Mouse (Mus musculus): ENCODE data around the gene Foxo1. TPM values are rescaled to one million over a fixed set of nuclear protein-coding genes. Genes with fewer than 3 reads are reported as not detected.
A peak's percentile ranks its signal among the peaks of the same experiment; 100 is the strongest.

Foxo1 gene
- polyA plus RNA-seq, 1 experiment from 2014 or later, result 5.4 TPM

- WGBS, result 77% methylated on average over 2 of the region's 2 CpGs
- no peak for ATAC-seq (ENCODE audit: extremely low read depth, insufficient number of reproducible peaks, low FRiP score, low TSS enrichment)
- H3K36me3 ChIP-seq, result no peaks in the 10 kb centered on the region
Measured at GRCm38 (mm10) chr3:52290811-52291210, 22.7 kb downstream of the Foxo1 start.

GRCm38 (mm10) chr3:52292498-52292897, 24.4 kb downstream of the Foxo1 start:
- no peak overlapping the region for H3K9ac ChIP-seq
- H3K9me3 ChIP-seq, result no peaks in the 10 kb centered on the region
- H3K4me3 ChIP-seq, result no peak overlapping the region
- no peaks in the 10 kb centered on the region for H3K36me3 ChIP-seq
- H3K27me3 ChIP-seq (replicated peaks), result no peaks in the 10 kb centered on the region
- peaks cover 27% of the 10 kb centered on the region for H3K4me1 ChIP-seq
- H3K27ac ChIP-seq (replicated peaks), result no peak overlapping the region
- WGBS, result 66% methylated on average over 7 of the region's 7 CpGs
- H3K4me2 ChIP-seq, result no peak overlapping the region
- no peak for ATAC-seq (ENCODE audit: extremely low read depth, insufficient number of reproducible peaks, low FRiP score, low TSS enrichment)

More at GRCm38 (mm10) chr3:52290811-52291210, 22.7 kb downstream of the Foxo1 start:
- peaks cover 22% of the 10 kb centered on the region for H3K4me1 ChIP-seq
- no peak overlapping the region for H3K4me2 ChIP-seq
- H3K9ac ChIP-seq, result no peak overlapping the region
- no peaks in the 10 kb centered on the region for H3K27me3 ChIP-seq (replicated peaks)
- H3K27ac ChIP-seq (replicated peaks), result no peak overlapping the region
- no peaks in the 10 kb centered on the region for H3K9me3 ChIP-seq
- no peak overlapping the region for H3K4me3 ChIP-seq

- peaks cover 41% of the 10 kb centered on the region for H3K4me1 ChIP-seq
- H3K9ac ChIP-seq, result no peak overlapping the region
- ATAC-seq (ENCODE audit: extremely low read depth, insufficient number of reproducible peaks, low FRiP score, low TSS enrichment), result no peak
- no peaks in the 10 kb centered on the region for H3K27me3 ChIP-seq (replicated peaks)
- H3K9me3 ChIP-seq, result no peaks in the 10 kb centered on the region
- H3K36me3 ChIP-seq, result no peaks in the 10 kb centered on the region
- H3K4me2 ChIP-seq, result no peak overlapping the region
- WGBS, result 62% methylated on average over 5 of the region's 5 CpGs
- no peak overlapping the region for H3K27ac ChIP-seq (replicated peaks)
- H3K4me3 ChIP-seq, result no peak overlapping the region
Measured at GRCm38 (mm10) chr3:52293946-52294345, 25.8 kb downstream of the Foxo1 start.

GRCm38 (mm10) chr3:52295688-52296087, 27.6 kb downstream of the Foxo1 start:
- no peaks in the 10 kb centered on the region for H3K27me3 ChIP-seq (replicated peaks)
- H3K9ac ChIP-seq, result no peak overlapping the region
- H3K4me2 ChIP-seq, result no peak overlapping the region
- no peaks in the 10 kb centered on the region for H3K36me3 ChIP-seq
- 85% methylated on average over 1 of the region's 1 CpGs for WGBS
- H3K4me1 ChIP-seq, result peaks cover 59% of the 10 kb centered on the region
- no peak for ATAC-seq (ENCODE audit: extremely low read depth, insufficient number of reproducible peaks, low FRiP score, low TSS enrichment)
- no peak overlapping the region for H3K4me3 ChIP-seq
- H3K27ac ChIP-seq (replicated peaks), result no peak overlapping the region
- no peaks in the 10 kb centered on the region for H3K9me3 ChIP-seq

GRCm38 (mm10) chr3:52296224-52296760, 28.2 kb downstream of the Foxo1 start:
- H3K9me3 ChIP-seq, result no peaks in the 10 kb centered on the region
- H3K36me3 ChIP-seq, result no peaks in the 10 kb centered on the region
- no peaks in the 10 kb centered on the region for H3K27me3 ChIP-seq (replicated peaks)
- peaks cover 65% of the 10 kb centered on the region for H3K4me1 ChIP-seq
- no peak overlapping the region for H3K27ac ChIP-seq (replicated peaks)
- 59% methylated on average over 7 of the region's 7 CpGs for WGBS
- no peak for ATAC-seq (ENCODE audit: extremely low read depth, insufficient number of reproducible peaks, low FRiP score, low TSS enrichment)
- H3K4me3 ChIP-seq, result no peak overlapping the region
- H3K9ac ChIP-seq, result no peak overlapping the region
- H3K4me2 ChIP-seq, result no peak overlapping the region

GRCm38 (mm10) chr3:52297291-52298018, 29.3 kb downstream of the Foxo1 start:
- Histone ChIP-seq H3K9me3 (no peaks in the 10 kb centered on the region), H3K4me2 (no peak overlapping the region), H3K27me3 (replicated peaks) (no peaks in the 10 kb centered on the region), H3K9ac (no peak overlapping the region), H3K36me3 (no peaks in the 10 kb centered on the region), H3K4me3 (no peak overlapping the region), H3K27ac (replicated peaks) (no peak overlapping the region), H3K4me1 (peaks cover 66% of the 10 kb centered on the region)
- no peak for ATAC-seq (ENCODE audit: extremely low read depth, insufficient number of reproducible peaks, low FRiP score, low TSS enrichment)
- WGBS, result 60% methylated on average over 15 of the region's 15 CpGs

- no peak overlapping the region for H3K9ac ChIP-seq
- no peak overlapping the region for H3K27ac ChIP-seq (replicated peaks)
- no peak overlapping the region for H3K4me3 ChIP-seq
- H3K36me3 ChIP-seq, result no peaks in the 10 kb centered on the region
- H3K4me2 ChIP-seq, result no peak overlapping the region
- H3K9me3 ChIP-seq, result no peaks in the 10 kb centered on the region
- no peaks in the 10 kb centered on the region for H3K27me3 ChIP-seq (replicated peaks)
- 61% methylated on average over 4 of the region's 4 CpGs for WGBS
- peaks cover 57% of the 10 kb centered on the region for H3K4me1 ChIP-seq
- no peak for ATAC-seq (ENCODE audit: extremely low read depth, insufficient number of reproducible peaks, low FRiP score, low TSS enrichment)
Measured at GRCm38 (mm10) chr3:52298683-52299082, 30.5 kb downstream of the Foxo1 start.

- WGBS, result 33% methylated on average over 2 of the region's 2 CpGs
- ATAC-seq (ENCODE audit: extremely low read depth, insufficient number of reproducible peaks, low FRiP score, low TSS enrichment), result no peak; the same call in 1 of the 2 replicates
- H3K4me1 ChIP-seq, result peaks cover 51% of the 10 kb centered on the region
- H3K27ac ChIP-seq (replicated peaks), result peak overlapping the region; percentile 7; the same call in 1 of the 2 replicates
- H3K27me3 ChIP-seq (replicated peaks), result no peaks in the 10 kb centered on the region
- H3K36me3 ChIP-seq, result no peaks in the 10 kb centered on the region
- H3K9ac ChIP-seq, result peak overlapping the region; percentile 40; the same call in 1 of the 2 replicates
- no peak overlapping the region for H3K4me3 ChIP-seq
- no peaks in the 10 kb centered on the region for H3K9me3 ChIP-seq
- H3K4me2 ChIP-seq, result peak overlapping the region; percentile 6; the same call in 1 of the 2 replicates
Measured at GRCm38 (mm10) chr3:52299376-52299775, 31.2 kb downstream of the Foxo1 start.

GRCm38 (mm10) chr3:52300517-52300916, 32.4 kb downstream of the Foxo1 start:
- H3K4me2 ChIP-seq, result no peak overlapping the region
- no peaks in the 10 kb centered on the region for H3K27me3 ChIP-seq (replicated peaks)
- H3K9ac ChIP-seq, result no peak overlapping the region; the same call in 1 of the 2 replicates
- H3K4me3 ChIP-seq, result no peak overlapping the region
- 73% methylated on average over 6 of the region's 6 CpGs for WGBS
- no peak overlapping the region for H3K27ac ChIP-seq (replicated peaks)
- ATAC-seq (ENCODE audit: extremely low read depth, insufficient number of reproducible peaks, low FRiP score, low TSS enrichment), result no peak
- no peaks in the 10 kb centered on the region for H3K9me3 ChIP-seq
- H3K4me1 ChIP-seq, result peaks cover 56% of the 10 kb centered on the region
- H3K36me3 ChIP-seq, result no peaks in the 10 kb centered on the region

GRCm38 (mm10) chr3:52303301-52303700, 35.2 kb downstream of the Foxo1 start:
- H3K27ac ChIP-seq (replicated peaks), result no peak overlapping the region
- 69% methylated on average over 5 of the region's 5 CpGs for WGBS
- H3K36me3 ChIP-seq, result no peaks in the 10 kb centered on the region
- ATAC-seq (ENCODE audit: extremely low read depth, insufficient number of reproducible peaks, low FRiP score, low TSS enrichment), result no peak
- no peak overlapping the region for H3K4me3 ChIP-seq
- no peak overlapping the region for H3K4me2 ChIP-seq
- H3K9me3 ChIP-seq, result no peaks in the 10 kb centered on the region
- H3K4me1 ChIP-seq, result peaks cover 66% of the 10 kb centered on the region
- H3K27me3 ChIP-seq (replicated peaks), result no peaks in the 10 kb centered on the region
- no peak overlapping the region for H3K9ac ChIP-seq

- Histone ChIP-seq H3K27me3 (replicated peaks) (no peaks in the 10 kb centered on the region), H3K9me3 (no peaks in the 10 kb centered on the region), H3K4me1 (peaks cover 38% of the 10 kb centered on the region), H3K36me3 (no peaks in the 10 kb centered on the region), H3K4me2 (no peak overlapping the region), H3K4me3 (no peak overlapping the region), H3K27ac (replicated peaks) (no peak overlapping the region), H3K9ac (no peak overlapping the region)
- WGBS, result 37% methylated on average over 5 of the region's 5 CpGs
- ATAC-seq (ENCODE audit: extremely low read depth, insufficient number of reproducible peaks, low FRiP score, low TSS enrichment), result no peak
Measured at GRCm38 (mm10) chr3:52308586-52309321, 40.6 kb downstream of the Foxo1 start.
